Mouse (Mus musculus) lung, postnatal 0 days (tissue): ENCODE data around the gene Ttc7. TPM values are rescaled to one million over a fixed set of nuclear protein-coding genes. Genes with fewer than 3 reads are reported as not detected.

Experiments used
- ATAC-seq: fragments of 200-750 bp; cut with Nextera tagmentation; 2 replicates; pipeline ENCODE4 v1.8.0; 2017; ENCODE audit warnings: moderate library complexity
- DNase-seq: peaks from one replicate; pipeline ENCODE4 v3.0.0-alpha.2; 2016; ENCODE audit warnings: low spot score
- H3K27ac ChIP-seq: fragments of 300-500 bp; sonication (generic); 2 replicates; pipeline ENCODE4 v1.5.1; 2014; ENCODE audit warnings: antibody characterized with exemption, mild to moderate bottlenecking, low read length, mixed read lengths
- H3K27me3 ChIP-seq: fragments of 300-500 bp; sonication (generic); replicated peaks from 2 replicates; pipeline ENCODE4 v1.6.1; 2014; ENCODE audit warnings: low read length, mixed read lengths; ENCODE audit not compliant: insufficient read depth
- H3K36me3 ChIP-seq: fragments of 300-500 bp; sonication (generic); 2 replicates; pipeline ENCODE4 v1.6.1; 2014; ENCODE audit warnings: low read length, mixed read lengths; ENCODE audit not compliant: insufficient read depth
- H3K4me1 ChIP-seq: fragments of 300-500 bp; sonication (generic); 2 replicates; pipeline ENCODE4 v1.6.1; 2014; ENCODE audit warnings: antibody characterized with exemption, low read depth, low read length, mixed read lengths; ENCODE audit not compliant: insufficient read depth
- H3K4me2 ChIP-seq: fragments of 300-500 bp; sonication (generic); replicated peaks from 2 replicates; pipeline ENCODE4 v1.6.1; 2014; ENCODE audit warnings: low read depth, mild to moderate bottlenecking, low read length, moderate library complexity, mixed read lengths
- H3K4me3 ChIP-seq: fragments of 300-500 bp; sonication (generic); 2 replicates; pipeline ENCODE4 v1.5.1; 2014; ENCODE audit warnings: low read depth, low read length
- H3K9ac ChIP-seq: fragments of 300-500 bp; sonication (generic); replicated peaks from 2 replicates; pipeline ENCODE4 v1.6.1; 2014; ENCODE audit warnings: low read depth, mild to moderate bottlenecking
- H3K9me3 ChIP-seq: fragments of 300-500 bp; sonication (generic); 2 replicates; pipeline ENCODE4 v1.6.1; 2016; ENCODE audit warnings: low read length, mixed read lengths
- CTCF ChIP-seq: IDR thresholded peaks from 2 replicates; pipeline ENCODE4 v1.5.1; 2016; ENCODE audit warnings: antibody characterized with exemption, mild to moderate bottlenecking
- EP300 ChIP-seq: IDR thresholded peaks from 2 replicates; pipeline ENCODE4 v1.6.1; 2016; ENCODE audit warnings: antibody characterized with exemption, mild to moderate bottlenecking, control low read depth
- WGBS: fragments of 180-500 bp; shearing (Covaris S2); extraction: QIAGEN DNeasy Blood & Tissue Kit; methylation state at CpG from one replicate; pipeline ENCODE4 v1.1.7; 2014; 5-methylcytosine and 5-hydroxymethylcytosine counted together
- polyA plus RNA-seq: library from polyadenylated mRNA; unstranded; fragments of >200 nt; fragmentation: Nextera tagmentation; extraction: Ambion mirVana; gene quantifications from 2 replicates; pipeline ENCODE4 v1.2.1, GENCODE M21; 2015

Ttc7 gene
- polyA plus RNA-seq, 1 experiment from 2014 or later: 16.4 TPM

DNA sequence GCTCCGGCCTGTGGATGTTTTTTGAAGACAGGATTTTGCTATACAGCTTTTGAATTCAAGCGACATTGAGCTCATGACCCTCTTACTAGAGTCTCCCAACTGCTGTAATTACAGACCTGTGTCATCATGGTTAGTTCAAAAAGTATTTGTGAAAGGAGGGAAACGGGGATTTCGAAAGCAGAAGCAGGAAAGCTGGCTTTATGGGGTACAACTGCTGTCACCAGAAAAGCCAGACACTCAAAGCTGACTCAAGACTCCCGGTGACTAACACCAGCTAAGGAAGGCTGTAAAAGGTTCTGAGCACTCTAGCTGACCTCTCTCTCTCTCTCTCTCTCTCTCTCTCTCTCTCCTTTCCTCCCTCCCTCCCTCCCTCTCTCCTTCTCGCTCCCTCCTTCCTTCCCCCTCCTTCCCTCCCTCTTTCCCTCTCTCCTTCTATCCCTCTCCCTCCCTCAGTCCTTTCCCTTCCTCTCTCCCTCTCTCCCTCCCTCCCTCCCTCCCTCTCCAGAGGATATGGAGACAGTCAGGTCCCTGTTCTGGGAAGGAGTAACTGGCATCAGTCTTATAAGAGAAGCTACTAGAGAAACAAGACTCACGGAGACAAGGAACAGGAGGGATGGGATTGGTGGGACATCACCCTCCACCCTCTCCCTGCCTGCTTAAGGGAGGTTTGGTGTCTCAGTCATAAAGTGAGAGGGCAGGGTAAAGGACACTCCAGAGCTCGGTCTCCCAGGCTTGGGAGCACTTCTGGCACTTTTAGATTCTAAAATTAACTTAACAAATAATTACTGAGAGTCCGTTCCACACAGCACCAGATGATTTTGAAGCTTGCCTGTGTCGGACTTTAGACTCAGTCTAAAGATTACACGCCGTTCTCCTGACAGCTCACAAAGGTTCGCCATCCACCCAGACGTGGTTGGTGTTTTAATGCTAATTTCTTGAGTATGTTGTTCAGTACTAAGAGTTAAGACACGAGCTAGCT, 7.0 kb upstream of the Ttc7 start:
- Histone ChIP-seq H3K9me3 (no peaks in the 10 kb centered on the region), H3K4me2 (0 out of 2 replicates have a peak overlapping the region, but pooled peaks have one; percentile 19), H3K4me1 (no peaks in the 10 kb centered on the region), H3K36me3 (no peaks in the 10 kb centered on the region), H3K9ac (no peak overlapping the region), H3K27ac (no peak overlapping the region), H3K27me3 (no peaks in the 10 kb centered on the region), H3K4me3 (no peak overlapping the region)
- ATAC-seq: peak; percentile 56
- WGBS: 39% methylated on average over 15 of the region's 15 CpGs
- TF ChIP-seq EP300: no peak
- no peak for TF ChIP-seq CTCF
- peak; percentile 69 for DNase-seq

DNA sequence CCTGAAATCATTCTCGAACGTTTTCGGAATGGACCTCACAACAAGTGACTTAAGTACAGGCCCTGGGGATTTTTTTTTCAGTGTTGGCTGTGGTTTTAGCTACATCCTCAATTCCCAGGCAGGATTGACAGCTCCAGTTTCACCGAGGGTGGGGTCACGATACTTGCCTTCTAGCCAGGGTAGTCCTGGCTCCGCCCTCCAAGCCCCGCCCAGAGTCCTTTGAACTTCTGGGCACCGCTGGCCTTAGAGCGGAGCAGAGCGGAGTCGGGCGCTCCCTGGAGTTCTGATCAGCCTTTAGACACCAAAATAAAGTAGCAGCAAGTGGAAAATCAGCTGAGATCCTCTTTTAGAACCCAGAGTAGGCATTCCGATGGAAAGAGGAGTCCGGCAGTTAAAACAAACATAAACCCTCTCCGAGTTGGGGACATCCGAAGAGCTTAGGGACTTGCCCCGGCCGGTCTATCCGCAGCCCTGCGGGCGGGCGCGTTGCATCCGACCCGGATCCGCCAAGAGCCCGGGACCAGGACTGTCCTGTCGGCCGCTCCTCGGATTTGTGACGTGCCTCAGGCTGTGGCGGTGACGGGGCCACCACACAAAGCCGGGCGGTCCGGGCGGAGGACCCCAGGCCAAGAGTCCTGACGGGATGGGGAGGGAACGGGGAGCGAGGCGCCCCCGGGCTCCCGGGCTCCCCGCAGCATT, 530 bp upstream of the Ttc7 start:
- H3K27me3 ChIP-seq: no peaks in the 10 kb centered on the region
- DNase-seq: peak; percentile 97
- peak; percentile 88 for ATAC-seq

DNA sequence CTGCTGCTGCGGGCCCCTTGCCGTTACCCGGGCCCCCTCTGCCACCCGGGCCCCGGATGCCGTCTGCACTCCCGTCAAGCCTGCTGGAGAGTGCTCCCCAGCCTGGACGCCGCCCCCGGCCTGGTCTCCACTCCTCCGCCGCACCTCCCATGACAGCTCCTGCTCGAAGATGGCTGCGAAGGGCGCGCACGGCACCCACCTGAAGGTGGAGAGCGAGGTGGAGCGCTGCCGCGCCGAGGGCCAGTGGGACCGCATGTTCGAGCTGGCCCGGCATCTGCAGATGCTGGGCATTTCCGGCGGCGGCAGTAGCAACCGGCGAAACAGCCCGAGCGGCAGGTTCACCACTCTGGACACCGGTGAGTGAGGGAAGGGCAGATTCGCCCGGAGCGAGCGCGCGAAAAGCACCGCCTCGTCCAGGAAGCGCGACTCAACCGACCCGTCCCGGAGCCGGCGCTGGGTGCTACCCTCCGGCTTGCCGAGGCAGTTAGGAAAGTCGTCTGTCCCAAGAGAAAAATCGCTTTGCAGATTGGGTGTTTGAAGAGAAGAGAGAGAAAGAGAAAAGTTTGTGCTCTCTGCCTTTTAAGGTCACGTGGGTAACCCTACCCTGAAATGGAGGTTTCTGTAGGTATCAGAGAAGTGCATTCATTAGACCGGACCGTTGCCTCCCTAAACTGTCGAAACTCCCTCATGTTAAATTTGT, 519 bp downstream of the Ttc7 start:
- Histone ChIP-seq H3K27me3 (no peaks in the 10 kb centered on the region), H3K27ac (peak overlapping the region; percentile 98), H3K4me1 (peaks cover 7% of the 10 kb centered on the region; the same call in 1 of the 2 replicates), H3K9me3 (no peaks in the 10 kb centered on the region), H3K4me3 (peak overlapping the region; percentile 78), H3K9ac (peak overlapping the region; percentile 55), H3K36me3 (no peaks in the 10 kb centered on the region), H3K4me2 (peak overlapping the region; percentile 99)
- under 1% methylated on average over 48 of the region's 56 CpGs for WGBS
- DNase-seq (peak; percentile 60), ATAC-seq (peak; percentile 37)
- TF ChIP-seq CTCF (no peak), EP300 (no peak)

More for the DNA sequence above, 530 bp upstream of the Ttc7 start:
- H3K4me1 ChIP-seq: peaks cover 7% of the 10 kb centered on the region; the same call in 1 of the 2 replicates
- peak overlapping the region; percentile 96 for H3K9ac ChIP-seq
- WGBS: under 1% methylated on average over 44 of the region's 44 CpGs
- 0 out of 2 replicates have a peak, but pooled peaks have one; percentile 23 for TF ChIP-seq EP300
- 0 out of 2 replicates have a peak, but pooled peaks have one; percentile 19 for TF ChIP-seq CTCF
- H3K4me2 ChIP-seq: peak overlapping the region; percentile 99
- H3K4me3 ChIP-seq: peak overlapping the region; percentile 78
- H3K27ac ChIP-seq: peak overlapping the region; percentile 98
- no peaks in the 10 kb centered on the region for H3K9me3 ChIP-seq
- H3K36me3 ChIP-seq: no peaks in the 10 kb centered on the region

DNA sequence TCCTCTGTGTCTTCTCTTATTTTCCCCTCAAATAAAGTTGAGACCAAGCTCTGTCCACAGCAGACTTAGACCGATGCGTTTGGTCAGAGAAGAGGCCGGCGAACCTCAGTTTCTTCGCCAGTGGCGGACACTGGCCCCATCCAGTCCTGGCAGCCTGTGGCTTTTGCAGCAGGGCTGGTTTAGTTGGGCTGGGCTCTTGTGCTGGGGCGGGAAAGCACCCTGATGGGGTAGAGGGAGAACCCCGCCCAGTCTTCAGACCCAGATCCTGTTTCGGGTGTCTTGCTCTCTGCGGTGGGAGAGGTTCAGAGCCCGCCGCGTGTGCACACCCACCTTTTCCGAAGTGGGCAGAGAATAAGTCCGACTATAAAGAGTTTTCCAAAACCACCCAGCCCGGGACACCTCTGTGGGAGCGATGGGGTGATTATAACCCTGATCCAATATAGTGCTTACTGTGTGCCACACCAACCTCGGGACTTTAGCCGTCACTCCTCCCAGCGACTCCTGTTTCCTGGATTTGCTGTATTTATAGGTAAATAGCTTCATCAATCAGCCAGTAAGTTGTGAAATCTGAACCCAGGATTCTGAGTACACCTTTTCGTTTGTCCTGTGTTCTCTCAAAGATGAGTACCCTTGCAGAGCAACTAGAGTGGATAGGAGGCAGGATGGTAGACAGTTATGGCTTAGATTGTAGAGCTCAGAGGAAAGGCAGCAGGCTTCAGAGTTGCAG, 1.2 kb downstream of the Ttc7 start:
- DNase-seq (peak; percentile 44), ATAC-seq (no peak)
- no peak for TF ChIP-seq EP300
- TF ChIP-seq CTCF: no peak
- H3K4me2 ChIP-seq: peak overlapping the region; percentile 99
- H3K9ac ChIP-seq: peak overlapping the region; percentile 55; the same call in 1 of the 2 replicates
- no peaks in the 10 kb centered on the region for H3K9me3 ChIP-seq
- no peaks in the 10 kb centered on the region for H3K27me3 ChIP-seq
- H3K4me1 ChIP-seq: peaks cover 7% of the 10 kb centered on the region; the same call in 1 of the 2 replicates
- H3K4me3 ChIP-seq: peak overlapping the region; percentile 78
- WGBS: 13% methylated on average over 21 of the region's 21 CpGs
- H3K27ac ChIP-seq: peak overlapping the region; percentile 98
- no peaks in the 10 kb centered on the region for H3K36me3 ChIP-seq

DNA sequence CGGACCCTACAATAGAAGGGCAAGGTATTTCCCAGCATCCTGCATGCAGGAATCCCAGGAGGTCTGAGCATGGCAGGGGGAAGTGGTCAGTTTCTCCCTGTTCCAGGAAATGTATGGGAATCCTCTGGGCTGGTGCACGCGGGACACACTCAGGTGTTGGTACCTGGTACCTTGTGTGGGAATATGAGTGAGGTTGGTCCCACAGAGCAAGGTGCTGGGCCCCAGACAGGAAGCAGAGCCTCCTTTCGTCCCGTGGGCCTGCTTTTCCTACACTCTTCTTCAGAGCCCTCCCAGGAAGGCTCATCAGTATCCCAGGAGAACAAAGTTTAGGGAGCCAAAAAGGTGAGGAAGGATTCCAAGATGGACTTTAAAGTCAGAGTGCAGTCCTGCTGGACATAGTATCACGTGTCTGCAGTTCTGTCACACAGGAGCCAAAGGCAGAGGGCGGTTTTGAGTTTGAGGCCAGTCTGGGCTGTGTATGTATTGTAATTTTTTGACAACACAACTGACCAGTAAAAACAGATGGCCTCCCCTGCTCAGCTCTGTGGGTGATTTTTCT, 1.9 kb downstream of the Ttc7 start:
- TF ChIP-seq CTCF: no peak
- TF ChIP-seq EP300: no peak
- Histone ChIP-seq H3K4me1 (peaks cover 7% of the 10 kb centered on the region; the same call in 1 of the 2 replicates), H3K9me3 (no peaks in the 10 kb centered on the region), H3K9ac (no peak overlapping the region), H3K4me2 (0 out of 2 replicates have a peak overlapping the region, but pooled peaks have one; percentile 99), H3K27ac (no peak overlapping the region), H3K4me3 (no peak overlapping the region), H3K36me3 (no peaks in the 10 kb centered on the region), H3K27me3 (no peaks in the 10 kb centered on the region)
- DNase-seq (no peak), ATAC-seq (no peak)
- WGBS: 73% methylated on average over 7 of the region's 7 CpGs
